ENCODE assay signal across 17 mouse cellular contexts in the genomic region with DNA sequence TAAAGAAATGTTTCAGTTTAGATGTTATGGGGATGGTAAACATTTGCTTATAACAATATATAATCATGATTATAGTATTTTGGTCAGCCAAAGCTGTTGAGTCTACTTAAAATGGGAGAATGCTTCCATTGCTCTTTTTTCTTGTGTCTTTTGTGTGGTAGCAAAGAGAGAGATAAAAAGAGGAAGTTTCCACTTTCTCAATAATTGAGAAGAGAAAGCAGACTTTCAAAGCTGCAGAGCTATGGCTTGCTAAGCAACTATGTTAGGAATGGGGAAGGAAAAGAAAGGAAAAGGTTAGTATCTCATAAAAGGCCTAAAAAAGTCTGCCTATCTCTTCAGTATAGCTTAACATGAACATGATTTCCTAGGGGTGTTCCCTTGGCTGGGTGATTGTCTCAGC.
"Had no signal": no experiment of that assay in that cellular context is flagged by ENCODE, and none has a peak within 500 bp of the region (broad histone marks: within the 10 kb centered on the region; RNA-seq: fewer than 3 reads in every experiment).

No protein-coding gene starts in this region.

- H3K36me3 ChIP-seq: kidney, embryonic 15.5 days; limb, embryonic 10.5 days; limb, embryonic 13.5 days; liver, embryonic 13.5 days had no signal

- H3K4me2 ChIP-seq: kidney, embryonic 15.5 days; limb, embryonic 13.5 days; liver, embryonic 13.5 days; lung, embryonic 14.5 days had no signal

- H3K4me1 ChIP-seq: kidney, embryonic 15.5 days; limb, embryonic 13.5 days; liver, embryonic 13.5 days had no signal

- DNase-seq: kidney, adult 8-10 months; kidney, postnatal 25 days; layer of hippocampus, adult 9-11 months; liver; liver, embryonic 13.5 days; lung, embryonic 14.5 days; midbrain, embryonic 14.5 days; thymus, adult 2 months; thymus, postnatal 14 days; thymus, postnatal 4 days had no signal

- H3K9me3 ChIP-seq: kidney, embryonic 15.5 days; limb, embryonic 10.5 days; limb, embryonic 13.5 days; liver, embryonic 13.5 days had no signal

- ATAC-seq: intestine, postnatal 0 days; lung, postnatal 0 days had no signal

- H3K9ac ChIP-seq: kidney, embryonic 15.5 days; limb, embryonic 13.5 days; liver, embryonic 13.5 days; lung, embryonic 14.5 days had no signal

- H3K27me3 ChIP-seq: kidney, embryonic 15.5 days; limb, embryonic 13.5 days; liver, embryonic 13.5 days had no signal

- H3K27ac ChIP-seq: kidney, embryonic 15.5 days; layer of hippocampus, adult 2 months; limb, embryonic 10.5 days; limb, embryonic 13.5 days; liver, embryonic 13.5 days; stomach, postnatal 0 days had no signal

- H3K4me3 ChIP-seq: kidney, embryonic 15.5 days; layer of hippocampus, adult 2 months; limb, embryonic 10.5 days; limb, embryonic 13.5 days; liver, embryonic 13.5 days had no signal
